Mouse (Mus musculus): ENCODE measurements around the gene Crip3.

The Crip3 gene

GRCm38 (mm10) chr17:46428761-46429414 is at the start of gene Crip3:
Gene Crip3 (plus strand): TSS chr17:46428926.
- DNase-seq (ENCODE audit: low read depth, low spot score), result no peak

GRCm38 (mm10) chr17:46383294-46384060 is 45.2 kb upstream of the Crip3 start, which contains the start of gene Zfp318:
Gene Zfp318 (plus strand): TSS chr17:46383731.
- DNase-seq (ENCODE audit: low read depth, low spot score), result peak; percentile 86

GRCm38 (mm10) chr17:46384061-46384801 is 44.5 kb upstream of the Crip3 start:
- DNase-seq (ENCODE audit: low read depth, low spot score), result no peak

GRCm38 (mm10) chr17:46388200-46388599 is 40.5 kb upstream of the Crip3 start:
- DNase-seq (ENCODE audit: low read depth, low spot score), result no peak

- no peak for DNase-seq (ENCODE audit: low read depth, low spot score)
Observed at GRCm38 (mm10) chr17:46393012-46393411, 35.7 kb upstream of the Crip3 start.

- no peak for DNase-seq (ENCODE audit: low read depth, low spot score)
Observed at GRCm38 (mm10) chr17:46394631-46395030, 34.1 kb upstream of the Crip3 start.

- no peak for DNase-seq (ENCODE audit: low read depth, low spot score)
Observed at GRCm38 (mm10) chr17:46408478-46408877, 20.2 kb upstream of the Crip3 start.

- DNase-seq (ENCODE audit: low read depth, low spot score), result no peak
Observed at GRCm38 (mm10) chr17:46418628-46419027, 10.1 kb upstream of the Crip3 start.

- no peak for DNase-seq (ENCODE audit: low read depth, low spot score)
Observed at GRCm38 (mm10) chr17:46419717-46420116, 9.0 kb upstream of the Crip3 start.

- no peak for DNase-seq (ENCODE audit: low read depth, low spot score)
Observed at GRCm38 (mm10) chr17:46426496-46426895, 2.2 kb upstream of the Crip3 start.

GRCm38 (mm10) chr17:46433627-46434026 is 4.9 kb downstream of the Crip3 start:
- no peak for DNase-seq (ENCODE audit: low read depth, low spot score)

- no peak for DNase-seq (ENCODE audit: low read depth, low spot score)
Observed at GRCm38 (mm10) chr17:46436672-46437366, 8.1 kb downstream of the Crip3 start.

GRCm38 (mm10) chr17:46438298-46438873 is 9.7 kb downstream of the Crip3 start, which contains the start of gene Slc22a7:
Gene Slc22a7 (minus strand): TSS chr17:46438457.
- no peak for DNase-seq (ENCODE audit: low read depth, low spot score)

- DNase-seq (ENCODE audit: low read depth, low spot score), result no peak
Observed at GRCm38 (mm10) chr17:46439176-46439575, 10.4 kb downstream of the Crip3 start.

- DNase-seq (ENCODE audit: low read depth, low spot score), result no peak
Observed at GRCm38 (mm10) chr17:46444839-46445579, 16.3 kb downstream of the Crip3 start.

- no peak for DNase-seq (ENCODE audit: low read depth, low spot score)
Observed at GRCm38 (mm10) chr17:46446264-46446663, 17.5 kb downstream of the Crip3 start.

GRCm38 (mm10) chr17:46452683-46453082 is 24.0 kb downstream of the Crip3 start:
- DNase-seq (ENCODE audit: low read depth, low spot score), result no peak

- no peak for DNase-seq (ENCODE audit: low read depth, low spot score)
Observed at GRCm38 (mm10) chr17:46453302-46453948, 24.7 kb downstream of the Crip3 start.

- DNase-seq (ENCODE audit: low read depth, low spot score), result no peak
Observed at GRCm38 (mm10) chr17:46453970-46454411, 25.3 kb downstream of the Crip3 start.

GRCm38 (mm10) chr17:46454539-46454938 is 25.8 kb downstream of the Crip3 start:
- no peak for DNase-seq (ENCODE audit: low read depth, low spot score)

All from retina, adult 2 months (tissue).